Mouse (Mus musculus): ENCODE measurements around the gene Krt6b.
"Not testable (repeated sequence)": the region's sequence is repeated elsewhere in the genome, so short reads cannot be mapped to it uniquely, and the experiment has no call there.

The Krt6b gene

DNA sequence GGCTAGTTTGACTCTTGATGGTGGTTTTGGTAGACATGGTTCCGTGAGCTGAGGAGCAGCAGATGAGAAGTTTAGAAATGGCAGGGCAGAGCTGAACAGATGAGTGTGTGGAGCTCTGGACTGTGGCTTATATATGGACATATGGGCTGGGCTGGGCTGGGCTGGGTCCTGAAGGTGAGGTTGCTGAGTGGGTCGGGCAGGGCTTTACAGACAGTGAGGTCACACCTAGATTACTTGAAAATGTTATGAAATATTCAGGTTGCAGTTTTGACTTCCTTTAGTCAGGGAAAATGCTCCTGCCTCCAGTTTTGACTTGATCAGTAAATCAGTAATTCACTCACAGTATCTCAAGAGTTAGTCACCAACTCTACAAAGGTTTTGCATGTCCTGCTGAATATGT is at the start of gene Krt6b:
Gene Krt6b (minus strand): TSS at position 101 of the 400 bp plus-strand sequence.
- no peak for DNase-seq (ENCODE audit: low spot score)

DNA sequence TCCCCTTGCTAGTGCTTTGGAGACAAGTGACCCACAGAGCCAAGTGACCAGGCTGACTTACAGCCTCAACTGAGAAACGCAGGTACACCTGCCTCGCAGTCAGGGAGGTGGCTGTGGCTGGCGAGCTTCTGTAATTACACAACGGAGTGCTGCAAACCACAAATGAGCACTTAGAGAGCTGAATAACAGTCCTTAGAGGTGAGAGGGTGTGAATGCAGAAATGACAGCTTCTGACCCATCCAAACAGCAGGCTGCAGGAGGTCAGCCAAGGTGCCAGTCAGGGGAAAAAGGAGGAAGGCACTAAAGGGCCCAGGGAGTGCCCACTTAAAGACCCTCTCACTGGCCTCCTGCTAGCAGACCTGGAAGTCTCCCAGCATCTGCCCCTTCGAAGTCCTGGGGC is 44.6 kb upstream of the Krt6b start:
- no peak for DNase-seq (ENCODE audit: low spot score)

DNA sequence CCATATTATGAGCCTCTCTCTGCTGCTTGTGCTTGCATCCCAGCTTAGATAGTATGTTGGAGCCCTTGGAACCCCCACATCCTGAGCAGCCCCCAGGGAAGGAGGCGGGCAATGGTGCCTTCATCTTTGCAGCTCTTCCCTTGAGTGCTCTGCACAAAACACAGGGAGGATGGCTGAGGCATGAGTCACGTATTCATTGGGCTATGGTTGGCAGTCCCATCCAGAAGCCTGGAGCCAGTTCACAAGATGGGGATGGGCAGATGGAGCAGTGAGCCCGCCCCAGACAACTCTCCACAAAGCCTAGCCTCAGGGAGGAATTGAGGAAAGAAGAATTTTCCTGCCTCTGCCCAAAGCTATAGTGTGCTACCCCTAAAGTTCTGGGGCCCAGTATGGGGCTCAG is 35.7 kb upstream of the Krt6b start:
- no peak for DNase-seq (ENCODE audit: low spot score)

DNA sequence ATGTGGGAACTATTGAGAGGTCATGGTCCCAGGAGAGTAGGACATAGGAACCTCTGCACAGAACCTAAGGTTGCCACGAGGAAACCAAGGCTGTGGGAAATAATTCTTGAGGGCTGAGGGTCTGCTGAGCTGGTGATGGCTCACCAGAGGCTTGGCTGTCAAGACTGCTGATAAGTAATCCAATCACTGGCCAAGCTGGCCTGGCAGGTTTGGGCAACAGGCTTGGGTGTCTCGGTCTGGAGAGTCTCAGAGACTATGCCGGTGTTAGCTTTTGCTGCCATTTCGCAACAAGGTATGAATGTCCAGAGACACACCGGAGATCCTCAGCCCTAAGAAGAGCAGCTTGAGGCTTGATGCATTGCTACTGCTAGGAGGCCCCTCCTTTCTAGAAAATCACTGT is 34.3 kb upstream of the Krt6b start:
- DNase-seq (ENCODE audit: low spot score): no peak

DNA sequence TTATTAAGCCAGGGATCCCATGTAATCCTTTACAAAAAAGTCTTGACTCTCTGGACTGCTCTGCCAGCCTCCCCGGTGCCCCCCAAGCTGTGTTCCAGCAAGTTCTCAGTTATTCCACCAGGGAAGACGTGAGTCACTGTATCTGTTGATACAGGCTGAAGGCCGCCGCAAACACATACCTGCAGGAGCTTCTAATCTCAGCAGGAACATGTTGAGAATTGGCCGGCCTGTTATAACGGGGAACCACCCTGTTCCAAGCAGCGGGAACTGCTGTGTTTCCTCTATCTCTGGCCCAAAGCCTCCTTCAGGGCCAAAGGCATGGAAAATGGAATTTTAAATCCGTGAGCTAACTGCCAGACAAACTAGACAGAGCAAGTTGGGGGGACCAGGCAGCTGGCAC is 33.6 kb upstream of the Krt6b start:
- DNase-seq (ENCODE audit: low spot score): no peak

DNA sequence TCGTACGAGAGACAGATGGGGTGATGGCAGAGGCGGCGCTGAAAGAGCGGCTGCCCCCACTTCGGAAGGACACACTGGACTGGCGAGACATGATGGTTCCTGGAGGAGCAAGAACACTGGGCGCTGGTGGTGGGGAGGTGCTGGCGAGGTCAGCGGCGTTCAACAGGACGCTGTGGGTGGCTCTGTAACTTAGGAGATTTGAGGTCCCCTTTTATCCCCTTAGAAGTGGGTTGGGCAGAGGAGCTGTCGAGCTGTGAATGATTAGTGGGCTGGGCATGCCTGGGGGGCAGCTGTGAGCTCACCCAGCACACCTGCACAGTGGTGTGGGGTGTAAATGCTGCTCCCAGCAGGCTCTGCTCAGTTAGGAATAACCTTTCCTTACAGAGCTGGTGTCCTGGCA is 32.6 kb upstream of the Krt6b start, which contains the start of gene Krt5:
Gene Krt5 (minus strand): TSS at position 179 of the 400 bp plus-strand sequence.
- DNase-seq (ENCODE audit: low spot score): no peak

DNA sequence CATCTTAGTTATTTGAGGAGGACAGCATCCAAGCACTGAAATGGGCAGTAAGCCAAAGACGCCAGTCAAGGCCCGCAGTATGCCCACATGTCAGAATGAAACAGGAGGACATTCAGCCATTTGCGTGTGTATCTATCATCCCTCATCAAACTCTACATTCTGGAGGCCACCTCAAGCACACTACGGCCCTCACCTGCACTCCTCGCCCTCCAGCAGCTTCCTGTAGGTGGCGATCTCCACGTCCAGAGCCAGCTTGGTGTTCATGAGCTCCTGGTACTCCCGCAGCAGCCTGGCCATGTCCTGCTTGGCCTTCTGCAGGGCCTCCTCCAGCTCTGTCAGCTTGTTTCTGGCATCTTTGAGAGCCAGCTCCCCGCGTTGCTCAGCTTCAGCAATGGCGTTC is 28.6 kb upstream of the Krt6b start:
- DNase-seq (ENCODE audit: low spot score): no peak

DNA sequence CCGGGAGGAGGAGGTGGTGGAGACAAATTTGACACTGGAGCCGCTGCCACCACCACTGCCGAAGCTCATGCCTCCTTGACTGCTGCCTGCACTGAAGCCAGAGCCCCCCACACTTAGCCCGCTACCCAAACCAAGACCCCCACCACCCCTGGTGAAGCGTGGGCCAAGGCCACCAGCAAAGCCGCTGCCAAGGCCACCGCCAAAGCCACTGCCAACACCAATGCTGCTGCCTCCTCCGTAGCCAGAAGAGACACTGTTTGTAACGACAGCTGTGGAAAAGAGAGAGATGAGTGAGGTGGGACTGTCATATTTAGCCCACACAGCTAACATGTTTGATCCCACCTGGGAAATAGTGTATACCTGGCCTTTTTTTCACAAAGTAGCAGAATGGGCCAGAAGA is 27.4 kb upstream of the Krt6b start:
- no peak for DNase-seq (ENCODE audit: low spot score)

DNA sequence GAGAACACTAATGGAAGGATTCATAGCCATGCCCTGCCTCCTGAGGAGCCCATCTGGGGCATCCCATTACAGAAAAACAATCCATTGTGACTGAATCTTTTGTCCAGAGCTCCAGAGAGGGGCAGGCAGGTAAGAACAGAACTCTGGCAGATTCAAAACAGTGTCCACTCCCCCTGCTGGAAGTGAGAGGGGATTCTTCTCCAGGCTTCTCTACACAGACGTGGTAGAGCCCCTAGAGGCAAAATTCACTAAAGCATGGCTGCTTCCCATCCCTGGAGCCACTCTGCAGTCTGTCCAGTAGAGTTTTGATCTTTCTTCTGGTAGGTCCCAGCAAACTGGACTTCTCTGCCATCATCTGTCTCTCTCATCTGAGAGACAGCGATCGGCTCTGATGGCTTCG is 24.0 kb upstream of the Krt6b start:
- no peak for DNase-seq (ENCODE audit: low spot score)

DNA sequence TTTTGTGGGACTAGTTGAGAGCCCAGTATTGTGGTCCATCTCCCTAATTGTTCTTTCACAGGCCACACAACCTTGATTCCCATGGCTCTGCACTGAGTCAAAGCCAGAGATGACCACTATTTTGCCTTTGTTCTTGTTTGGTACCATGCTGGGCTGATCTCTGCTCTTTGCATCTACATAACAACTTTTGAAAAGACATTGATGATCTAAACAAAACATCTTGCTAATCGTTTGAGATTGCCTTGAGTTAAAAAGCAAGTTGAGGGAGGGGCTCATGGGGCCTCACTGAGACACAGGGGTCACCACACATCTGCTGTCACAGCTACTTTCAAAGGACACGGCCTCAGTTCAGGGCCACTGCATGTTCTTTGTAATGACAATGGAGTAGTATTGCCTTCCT is 22.3 kb upstream of the Krt6b start:
- DNase-seq (ENCODE audit: low spot score): no peak

DNA sequence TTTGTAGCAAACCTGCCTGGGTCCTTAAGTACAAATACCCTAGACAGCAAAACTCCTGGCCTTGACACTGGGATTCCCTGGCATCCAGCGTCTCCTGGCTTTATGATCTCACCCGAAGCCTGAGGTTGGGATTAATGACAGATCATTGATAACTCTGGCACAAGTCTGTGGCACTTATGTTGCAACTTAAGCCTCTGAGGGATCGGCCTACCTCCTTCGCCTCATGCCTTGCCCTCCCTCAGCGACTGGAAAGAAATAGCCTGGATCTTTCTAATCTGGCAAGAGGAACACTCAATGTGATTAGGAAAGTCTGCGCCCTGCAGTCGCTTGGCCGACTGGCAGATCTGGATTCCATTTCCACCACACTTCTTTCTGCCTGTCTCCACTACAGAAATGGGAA is 19.8 kb upstream of the Krt6b start:
- DNase-seq (ENCODE audit: low spot score): no peak

DNA sequence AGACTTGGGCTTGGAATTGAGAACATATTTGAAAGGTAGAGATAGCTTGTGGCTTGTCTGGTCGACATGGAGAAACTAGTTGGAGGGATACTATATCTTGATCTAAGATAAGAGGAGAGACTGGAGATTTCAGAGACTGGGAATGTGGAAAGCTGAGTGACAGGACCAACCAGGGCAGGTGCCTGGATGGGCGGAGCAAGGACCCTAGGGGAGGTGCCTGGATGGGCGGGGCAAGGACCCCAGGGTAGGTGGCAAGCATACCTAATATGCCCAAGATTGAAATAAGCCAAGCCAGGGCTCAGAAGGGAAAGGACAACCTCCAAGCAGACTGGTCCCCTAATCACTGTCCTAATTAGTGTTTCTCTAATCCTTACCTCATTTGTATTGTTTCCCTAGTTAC is 19.1 kb upstream of the Krt6b start:
- DNase-seq (ENCODE audit: low spot score): no peak

DNA sequence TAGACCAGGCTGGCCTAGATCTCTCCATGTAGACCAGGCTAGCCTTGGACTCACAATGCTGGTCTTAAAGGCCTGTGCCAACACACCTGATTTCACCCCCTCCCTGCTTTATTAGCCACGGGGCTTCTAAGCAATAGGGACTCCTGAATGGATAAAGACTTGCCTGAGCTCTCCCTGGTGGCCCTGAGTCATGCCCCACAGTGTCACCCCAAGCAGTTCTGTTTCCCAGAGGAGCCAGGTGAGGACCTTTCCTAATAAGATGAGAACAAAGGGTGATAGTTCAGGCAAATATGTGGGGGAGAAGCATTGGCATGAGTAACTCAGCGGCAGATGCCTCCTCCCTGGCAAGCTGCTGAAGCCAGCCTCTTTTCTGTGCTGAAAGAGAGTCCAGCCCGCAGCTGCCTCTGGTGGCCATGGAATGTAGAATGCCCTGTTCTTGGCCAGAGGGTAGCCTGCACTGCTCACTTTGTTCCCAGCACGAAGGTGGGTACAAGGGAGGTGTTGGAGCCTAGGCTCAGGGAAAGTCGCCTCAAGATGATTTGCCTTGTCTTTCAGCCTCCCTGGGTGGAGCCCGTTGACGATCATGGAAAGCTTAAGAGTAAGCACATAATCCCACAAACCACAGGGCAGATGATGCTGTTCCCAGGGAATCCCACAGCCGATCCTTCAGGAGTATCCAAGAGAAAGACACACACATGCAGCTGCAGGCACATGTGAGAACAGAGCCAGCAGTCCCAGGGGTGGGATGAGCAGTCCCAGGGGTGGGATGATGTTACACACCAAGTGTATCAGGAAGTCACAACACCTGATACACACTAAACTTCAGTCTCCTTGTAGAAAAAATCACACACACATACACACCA is 17.5 kb upstream of the Krt6b start:
- no peak for DNase-seq (ENCODE audit: low spot score)

DNA sequence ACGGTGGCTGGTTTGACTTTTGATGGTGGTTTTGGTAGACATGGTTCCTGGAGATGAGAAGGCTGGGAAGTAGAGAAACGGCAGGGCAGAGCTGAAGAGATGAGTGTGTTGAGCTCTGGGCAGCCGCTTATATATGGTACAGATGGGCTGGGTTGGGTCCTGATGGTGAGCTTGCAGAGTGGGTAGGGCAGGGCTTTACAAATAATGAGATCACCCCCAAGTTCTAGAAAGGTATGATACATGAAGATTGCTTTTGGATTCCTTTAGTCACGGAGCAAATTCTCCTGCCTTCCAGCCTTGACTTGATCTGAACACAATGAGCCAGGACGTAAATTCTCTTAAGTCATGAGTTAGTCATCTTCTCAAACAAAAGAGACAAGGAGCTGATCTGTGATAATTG is 14.1 kb upstream of the Krt6b start, which contains the start of gene Krt6a:
Gene Krt6a (minus strand): TSS at position 101 of the 400 bp plus-strand sequence.
- DNase-seq (ENCODE audit: low spot score): no peak

DNA sequence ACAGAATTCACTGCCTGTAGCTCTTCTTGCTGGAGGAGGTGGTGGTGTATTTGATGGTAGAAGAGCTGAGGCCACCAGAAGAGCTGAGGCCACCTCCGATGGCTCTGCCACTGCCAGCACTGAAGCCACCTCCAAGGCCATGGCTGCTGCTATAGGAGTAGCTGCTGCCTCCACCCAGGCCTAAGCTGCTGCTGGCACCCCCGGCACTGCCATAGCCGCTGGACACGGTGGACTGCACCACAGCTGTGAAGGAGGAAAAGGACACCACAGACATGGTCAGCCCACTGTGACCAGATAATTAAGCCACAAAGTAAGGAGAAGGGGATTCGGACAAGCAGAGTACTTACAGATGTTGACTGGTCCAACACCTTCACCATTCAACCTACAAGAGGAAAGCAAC is 10.4 kb upstream of the Krt6b start:
- not testable (repeated sequence) for DNase-seq (ENCODE audit: low spot score)

DNA sequence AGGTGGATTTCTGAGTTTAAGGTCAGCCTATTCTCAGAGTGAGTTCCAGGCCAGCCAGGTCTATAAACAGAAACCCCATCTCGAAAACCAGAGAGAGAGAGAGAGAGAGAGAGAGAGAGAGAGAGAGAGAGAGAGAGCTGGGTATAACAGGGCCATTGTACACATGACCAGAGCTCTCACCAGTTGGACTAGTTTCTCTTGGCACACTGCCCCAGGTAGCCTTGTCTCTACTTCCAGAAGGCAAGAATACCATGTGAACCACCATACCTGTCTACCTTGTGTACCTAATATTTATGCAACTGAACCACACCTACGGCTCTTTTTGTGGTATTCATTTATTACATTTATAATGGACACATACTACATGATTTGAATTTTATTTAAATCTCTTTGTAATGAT is 8.1 kb upstream of the Krt6b start:
- no peak for DNase-seq (ENCODE audit: low spot score)

DNA sequence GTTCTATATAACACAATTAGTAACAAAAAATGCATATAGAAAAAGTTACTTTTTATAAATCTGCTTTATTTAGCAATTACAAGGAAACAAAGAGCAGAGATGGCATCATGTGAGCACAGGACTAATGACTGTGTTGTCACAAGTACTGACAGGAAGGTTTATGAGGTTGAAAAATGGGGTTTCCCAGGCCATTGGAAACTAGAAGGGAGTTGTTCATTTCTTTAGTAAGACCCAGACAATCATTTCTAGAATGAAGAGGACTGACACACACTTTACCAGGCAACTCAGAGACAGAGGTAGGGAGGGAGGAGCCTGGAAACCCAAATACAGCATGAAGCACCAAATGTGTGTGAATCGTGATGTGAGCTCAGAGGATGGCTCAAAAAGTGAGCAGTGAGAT is 4.1 kb downstream of the Krt6b start:
- DNase-seq (ENCODE audit: low spot score): no peak

DNA sequence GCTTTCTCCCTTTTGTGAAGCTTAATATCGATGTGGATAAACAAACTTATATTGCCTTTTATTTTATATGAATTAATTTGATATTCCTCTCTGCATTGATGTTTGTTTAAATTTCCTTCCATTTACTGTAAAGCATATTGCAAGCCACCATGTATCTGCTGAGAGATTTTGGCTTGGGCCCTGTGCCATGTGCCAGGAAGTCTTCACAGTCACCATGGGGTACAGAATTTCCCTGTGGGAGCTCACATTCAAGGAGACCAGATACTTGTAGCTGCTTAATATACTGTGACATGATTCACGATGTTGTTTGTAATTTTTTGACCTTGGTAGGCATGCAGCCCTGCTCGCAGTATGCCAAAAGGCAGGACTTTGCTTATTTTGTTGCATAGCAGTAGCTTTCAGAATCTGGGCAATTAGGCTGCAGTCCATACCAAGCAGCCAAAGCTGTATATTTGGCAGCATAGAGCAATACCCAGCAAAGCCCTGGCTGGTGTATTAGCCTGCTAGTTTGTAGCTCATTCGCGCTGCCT is 27.3 kb downstream of the Krt6b start:
- DNase-seq (ENCODE audit: low spot score): no peak

DNA sequence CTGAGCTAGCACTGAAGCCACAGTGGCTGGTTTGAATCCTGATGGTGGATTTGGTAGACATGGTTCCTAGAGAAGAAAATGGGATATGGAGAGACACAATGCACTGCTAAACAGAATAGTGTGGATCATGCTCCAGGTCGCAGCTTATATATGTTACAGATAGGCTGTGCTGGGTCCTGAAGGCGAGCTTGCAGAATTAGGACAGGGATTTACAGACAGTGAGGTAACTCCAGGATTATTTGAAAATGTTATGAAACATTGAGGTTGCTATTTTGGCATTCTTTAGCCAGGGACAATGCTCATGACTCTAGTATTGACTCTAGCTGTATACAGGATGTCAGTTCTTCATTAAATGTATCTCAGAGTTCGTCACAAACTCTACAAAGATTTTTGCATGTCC is 32.8 kb downstream of the Krt6b start, which contains the start of gene Gm5478:
Gene Gm5478 (minus strand): TSS at position 101 of the 400 bp plus-strand sequence.
- no peak for DNase-seq (ENCODE audit: low spot score)

DNA sequence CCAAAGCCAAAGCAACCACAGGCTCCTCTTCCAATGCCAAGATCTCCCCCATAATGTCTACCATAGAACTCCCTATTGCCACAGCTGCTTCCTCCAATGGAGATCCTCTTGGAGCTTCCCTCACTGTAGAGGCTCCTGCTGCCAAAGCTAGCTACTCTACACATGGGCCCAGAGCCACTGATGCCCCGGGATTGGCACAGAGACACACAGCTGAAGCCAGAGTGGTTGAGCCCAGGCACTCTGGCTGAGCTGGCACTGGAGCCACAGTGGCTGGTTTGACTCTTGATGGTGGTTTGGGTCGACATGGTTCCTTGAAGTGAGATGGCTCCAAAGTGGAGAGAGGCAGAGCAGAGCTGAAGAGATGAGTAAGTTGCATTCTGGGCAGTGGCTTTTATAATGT is 52.2 kb downstream of the Krt6b start, which contains the start of gene Gm5414:
Gene Gm5414 (minus strand): TSS at position 305 of the 400 bp plus-strand sequence.
- DNase-seq (ENCODE audit: low spot score): no peak
